Mouse (Mus musculus) midbrain, embryonic 10.5 days (tissue): Measurements from ENCODE around the gene Cd79b. TPM values are rescaled to one million over a fixed set of nuclear protein-coding genes. Genes with fewer than 3 reads are reported as not detected.
A peak's percentile ranks its signal among the peaks of the same experiment; 100 is the strongest.

Source experiments
- DNase-seq: peaks from one replicate; pipeline ENCODE4 v3.0.0-alpha.2; 2017; ENCODE audit warnings: low spot score
- H3K27ac ChIP-seq: fragments of 300-500 bp; sonication (generic); replicated peaks from 2 replicates; pipeline ENCODE4 v1.5.1; 2016; ENCODE audit warnings: mild to moderate bottlenecking
- H3K27me3 ChIP-seq: fragments of 300-500 bp; sonication (generic); 2 replicates; pipeline ENCODE4 v1.6.1; 2016; ENCODE audit warnings: low read depth, mild to moderate bottlenecking; ENCODE audit not compliant: poor library complexity, severe bottlenecking
- H3K36me3 ChIP-seq: fragments of 300-500 bp; sonication (generic); 2 replicates; pipeline ENCODE4 v1.6.1; 2016; ENCODE audit warnings: mild to moderate bottlenecking, moderate library complexity
- H3K4me1 ChIP-seq: fragments of 300-500 bp; sonication (generic); 2 replicates; pipeline ENCODE4 v1.6.1; 2016
- H3K4me3 ChIP-seq: fragments of 300-500 bp; sonication (generic); 2 replicates; pipeline ENCODE4 v1.5.1; 2016; ENCODE audit warnings: mild to moderate bottlenecking, moderate library complexity
- H3K9me3 ChIP-seq: fragments of 300-500 bp; sonication (generic); replicated peaks from 2 replicates; pipeline ENCODE4 v1.6.1; 2016; ENCODE audit warnings: mild to moderate bottlenecking
- WGBS: fragments of 180-500 bp; shearing (Covaris S2); methylation state at CpG from one replicate; pipeline ENCODE4 v1.1.7; 2016; 5-methylcytosine and 5-hydroxymethylcytosine counted together
- polyA plus RNA-seq: library from polyadenylated mRNA; unstranded; fragments of >200 nt; fragmentation: Nextera tagmentation; extraction: Ambion mirVana; gene quantifications from 2 replicates; pipeline ENCODE4 v1.2.1, GENCODE M21; 2016

The Cd79b gene
- polyA plus RNA-seq, 1 experiment from 2014 or later, result 0.99 TPM

DNA sequence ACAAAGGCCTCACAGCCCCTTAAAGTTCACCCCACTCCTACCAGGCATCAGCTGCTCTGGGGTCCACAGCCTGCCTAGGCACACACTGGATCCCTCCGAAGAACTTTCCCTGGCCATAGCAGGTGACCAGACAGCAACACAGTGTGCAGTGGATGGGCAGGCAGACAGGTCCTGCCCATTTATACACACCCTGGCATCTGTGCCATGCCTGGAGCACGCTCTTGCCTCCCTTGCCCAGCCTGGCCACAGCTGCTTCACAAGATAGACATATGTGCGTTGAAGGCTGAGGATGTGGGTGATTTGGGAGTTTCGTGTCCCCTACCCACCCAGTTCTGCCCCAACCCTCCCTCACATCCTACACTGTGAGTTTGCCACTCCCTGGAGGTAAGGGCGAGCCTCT is 23.5 kb upstream of the Cd79b start:
- H3K4me1 ChIP-seq, result peaks cover 34% of the 10 kb centered on the region
- H3K36me3 ChIP-seq, result no peaks in the 10 kb centered on the region
- DNase-seq, result no peak
- no peaks in the 10 kb centered on the region for H3K27me3 ChIP-seq
- no peak overlapping the region for H3K4me3 ChIP-seq
- 78% methylated on average over 5 of the region's 5 CpGs for WGBS
- no peaks in the 10 kb centered on the region for H3K9me3 ChIP-seq
- H3K27ac ChIP-seq, result peak overlapping the region; percentile 56; the same call in 1 of the 2 replicates

DNA sequence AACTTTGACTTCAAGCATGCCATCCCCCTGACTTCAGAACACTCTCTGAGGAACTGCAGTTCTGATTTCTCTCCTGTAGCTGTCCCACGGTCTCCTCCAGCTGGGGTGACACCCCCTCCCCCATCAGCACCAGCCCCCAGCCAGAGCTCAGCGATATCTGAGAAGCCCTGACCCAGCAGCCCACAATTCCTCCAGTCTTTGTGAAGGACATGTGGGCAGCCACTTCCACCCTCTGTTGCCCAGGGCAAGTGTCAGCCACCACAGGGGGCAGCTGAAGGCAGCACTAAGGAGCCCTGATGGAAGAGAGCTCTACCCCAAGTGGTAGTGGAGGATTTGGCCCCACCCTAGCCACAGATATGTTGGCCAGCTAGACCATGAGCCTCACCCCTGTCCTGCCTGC is 19.5 kb upstream of the Cd79b start:
- DNase-seq, result no peak
- WGBS, result 23% methylated on average over 2 of the region's 2 CpGs
- no peak overlapping the region for H3K4me3 ChIP-seq
- no peak overlapping the region for H3K27ac ChIP-seq
- H3K4me1 ChIP-seq, result peaks cover 23% of the 10 kb centered on the region
- no peaks in the 10 kb centered on the region for H3K36me3 ChIP-seq
- H3K9me3 ChIP-seq, result no peaks in the 10 kb centered on the region
- H3K27me3 ChIP-seq, result no peaks in the 10 kb centered on the region

GRCm38 (mm10) chr11:106332458-106332857 is 17.9 kb upstream of the Cd79b start:
- Histone ChIP-seq H3K27me3 (no peaks in the 10 kb centered on the region), H3K27ac (no peak overlapping the region; the same call in 1 of the 2 replicates), H3K4me1 (peaks cover 16% of the 10 kb centered on the region), H3K9me3 (no peaks in the 10 kb centered on the region), H3K36me3 (no peaks in the 10 kb centered on the region), H3K4me3 (no peak overlapping the region)
- DNase-seq, result no peak
- WGBS, result 66% methylated on average over 4 of the region's 4 CpGs

- DNase-seq, result no peak
Measured at GRCm38 (mm10) chr11:106329682-106330081, 15.1 kb upstream of the Cd79b start.

DNA sequence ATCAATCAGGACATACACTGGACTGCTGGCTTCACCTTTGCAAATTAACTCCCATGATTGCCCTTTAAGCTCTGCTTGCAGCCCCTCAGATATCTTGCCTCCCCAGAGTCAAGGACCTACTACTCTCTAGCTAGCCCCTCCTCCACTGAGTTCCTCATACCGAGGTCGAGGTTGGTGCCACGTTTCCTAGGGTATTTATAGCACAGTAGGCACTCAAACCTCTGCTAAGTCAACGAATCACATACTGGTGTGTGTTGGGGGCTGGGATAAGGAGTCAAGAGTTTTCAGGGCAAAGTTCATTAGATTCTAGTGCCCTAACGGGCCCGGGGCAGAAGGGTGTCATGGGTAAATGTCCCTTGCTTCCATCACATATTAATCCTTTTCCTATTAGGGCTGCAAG is 14.6 kb upstream of the Cd79b start:
- DNase-seq, result no peak
- peaks cover 38% of the 10 kb centered on the region for H3K4me1 ChIP-seq
- H3K36me3 ChIP-seq, result no peaks in the 10 kb centered on the region
- H3K4me3 ChIP-seq, result no peak overlapping the region
- no peaks in the 10 kb centered on the region for H3K9me3 ChIP-seq
- WGBS, result 82% methylated on average over 6 of the region's 6 CpGs
- no peaks in the 10 kb centered on the region for H3K27me3 ChIP-seq
- no peak overlapping the region for H3K27ac ChIP-seq

More at GRCm38 (mm10) chr11:106329682-106330081, 15.1 kb upstream of the Cd79b start:
- Histone ChIP-seq H3K4me3 (no peak overlapping the region), H3K4me1 (peaks cover 35% of the 10 kb centered on the region), H3K27me3 (no peaks in the 10 kb centered on the region), H3K27ac (no peak overlapping the region), H3K9me3 (no peaks in the 10 kb centered on the region), H3K36me3 (no peaks in the 10 kb centered on the region)
- WGBS, result 75% methylated on average over 7 of the region's 7 CpGs

- H3K4me1 ChIP-seq, result peaks cover 36% of the 10 kb centered on the region
- 69% methylated on average over 5 of the region's 5 CpGs for WGBS
- no peaks in the 10 kb centered on the region for H3K36me3 ChIP-seq
- DNase-seq, result no peak
- no peak overlapping the region; the same call in 1 of the 2 replicates for H3K27ac ChIP-seq
- no peaks in the 10 kb centered on the region for H3K9me3 ChIP-seq
- H3K4me3 ChIP-seq, result no peak overlapping the region
- no peaks in the 10 kb centered on the region for H3K27me3 ChIP-seq
Measured at GRCm38 (mm10) chr11:106328521-106328920, 14.0 kb upstream of the Cd79b start.

GRCm38 (mm10) chr11:106326475-106326874 is 11.9 kb upstream of the Cd79b start:
- Histone ChIP-seq H3K36me3 (no peaks in the 10 kb centered on the region), H3K27ac (no peak overlapping the region), H3K4me1 (peaks cover 32% of the 10 kb centered on the region), H3K27me3 (no peaks in the 10 kb centered on the region), H3K9me3 (no peaks in the 10 kb centered on the region), H3K4me3 (no peak overlapping the region)
- 88% methylated on average over 8 of the region's 8 CpGs for WGBS
- no peak for DNase-seq

DNA sequence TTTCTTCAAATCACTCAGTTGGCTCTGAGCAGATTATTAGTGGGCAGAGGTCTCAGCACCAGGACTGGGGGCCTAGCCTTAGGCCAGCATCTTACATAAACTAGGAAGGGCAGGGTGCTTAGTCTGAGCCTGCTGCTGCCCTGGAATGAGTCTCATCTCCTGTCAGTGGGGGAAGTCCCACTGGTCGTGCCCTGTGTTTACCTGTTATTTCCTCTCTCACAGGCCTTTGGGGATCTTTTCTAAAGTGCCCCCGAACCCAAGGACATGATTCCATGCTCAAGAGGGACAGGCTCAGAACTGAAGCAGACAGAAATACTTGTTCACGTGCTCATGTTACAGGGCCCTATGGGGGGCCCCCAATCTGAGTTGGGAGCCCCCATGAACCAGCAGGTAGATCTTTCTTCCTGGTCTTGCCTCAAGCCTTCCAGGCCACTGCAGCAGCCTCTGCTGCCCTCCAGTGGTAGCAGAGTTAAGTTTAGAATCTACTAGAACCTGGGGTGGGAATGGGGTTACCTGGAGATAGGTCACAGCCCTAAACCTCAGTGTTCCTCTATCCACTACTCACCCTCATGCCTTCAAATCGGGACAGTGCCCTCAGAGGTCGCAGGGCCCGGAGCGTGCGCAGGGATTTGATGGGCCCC is 11.1 kb upstream of the Cd79b start:
- DNase-seq, result peak; percentile 36
- peaks cover 32% of the 10 kb centered on the region for H3K4me1 ChIP-seq
- H3K27me3 ChIP-seq, result no peaks in the 10 kb centered on the region
- H3K36me3 ChIP-seq, result no peaks in the 10 kb centered on the region
- no peak overlapping the region for H3K4me3 ChIP-seq
- peak overlapping the region; percentile 33; the same call in 1 of the 2 replicates for H3K27ac ChIP-seq
- WGBS, result 68% methylated on average over 8 of the region's 8 CpGs
- H3K9me3 ChIP-seq, result no peaks in the 10 kb centered on the region

- Histone ChIP-seq H3K27ac (peak overlapping the region; percentile 46), H3K9me3 (no peaks in the 10 kb centered on the region), H3K4me1 (peaks cover 32% of the 10 kb centered on the region), H3K4me3 (no peak overlapping the region), H3K36me3 (no peaks in the 10 kb centered on the region), H3K27me3 (no peaks in the 10 kb centered on the region)
- no peak for DNase-seq
- 59% methylated on average over 5 of the region's 5 CpGs for WGBS
Measured at GRCm38 (mm10) chr11:106324858-106325257, 10.3 kb upstream of the Cd79b start.

DNA sequence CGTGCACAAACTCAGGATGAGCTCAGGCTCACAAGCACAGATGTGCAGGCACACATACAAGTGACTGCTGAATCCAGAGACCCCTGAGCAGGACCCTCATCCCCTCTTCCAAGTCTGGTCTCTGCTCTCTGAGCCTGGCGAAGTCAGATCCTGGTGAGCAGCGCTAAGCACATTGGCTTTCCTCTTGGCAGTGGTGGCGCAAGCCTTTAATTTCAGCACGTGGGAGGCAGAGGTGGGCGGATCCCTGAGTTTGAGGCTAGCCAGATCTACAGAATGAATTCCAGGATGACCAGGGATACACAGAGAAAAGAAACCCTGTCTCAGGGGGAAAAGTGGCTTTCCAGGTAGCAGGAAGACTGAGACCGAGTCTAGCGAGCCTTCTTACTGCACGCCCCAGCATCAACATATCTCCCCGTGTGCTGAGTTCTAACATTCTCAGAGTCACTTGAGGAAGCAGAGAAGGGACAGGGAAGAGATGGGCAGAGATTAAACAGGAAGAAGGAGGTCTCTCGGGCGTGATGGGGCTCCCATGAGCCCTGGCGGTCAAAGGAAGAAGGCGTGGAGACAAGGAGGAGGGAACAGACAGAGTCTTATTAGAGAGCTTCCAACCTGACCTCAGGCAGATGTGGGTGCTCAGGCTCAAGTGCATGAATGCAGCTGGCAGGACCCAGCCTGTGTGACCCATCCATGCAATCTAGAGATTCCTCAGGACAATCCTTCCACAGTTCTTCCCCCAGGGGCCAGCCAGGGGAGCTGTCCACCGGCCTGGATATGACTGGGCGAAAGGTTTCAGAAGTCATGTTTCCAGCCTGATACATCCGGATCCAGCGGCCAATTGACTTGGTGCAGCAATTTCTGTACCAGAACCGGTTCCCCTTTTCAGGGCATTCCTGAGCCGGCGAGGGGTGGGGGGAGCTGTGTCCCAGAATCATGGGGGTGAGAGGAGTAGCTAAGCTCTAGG is 4.1 kb upstream of the Cd79b start:
- Histone ChIP-seq H3K36me3 (no peaks in the 10 kb centered on the region), H3K27me3 (no peaks in the 10 kb centered on the region), H3K9me3 (no peaks in the 10 kb centered on the region), H3K4me3 (no peak overlapping the region), H3K4me1 (peaks cover 9% of the 10 kb centered on the region; the same call in 1 of the 2 replicates), H3K27ac (no peak overlapping the region)
- DNase-seq, result no peak
- 78% methylated on average over 21 of the region's 21 CpGs for WGBS

DNA sequence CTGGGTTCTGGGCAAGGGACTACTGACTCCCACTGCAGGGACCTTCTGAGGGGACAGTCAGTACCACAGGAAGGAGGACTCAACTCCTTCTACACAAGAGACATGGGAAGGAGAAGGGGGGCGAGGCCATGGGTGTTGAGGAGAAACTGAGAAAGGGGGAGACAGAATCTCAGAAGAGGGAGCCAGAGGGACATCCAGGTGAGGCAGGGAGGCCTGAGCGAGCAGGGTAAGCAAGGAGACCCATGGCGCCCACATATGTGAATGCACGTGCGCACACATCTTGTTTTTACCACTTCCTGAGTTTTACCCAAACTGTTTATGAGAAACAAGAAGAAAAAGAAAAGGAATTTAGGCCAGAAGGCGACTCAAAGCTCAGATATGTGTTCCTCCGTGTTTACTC is 3.2 kb upstream of the Cd79b start:
- no peak for DNase-seq
- Histone ChIP-seq H3K4me3 (no peak overlapping the region), H3K36me3 (no peaks in the 10 kb centered on the region), H3K4me1 (peaks cover 9% of the 10 kb centered on the region; the same call in 1 of the 2 replicates), H3K27ac (no peak overlapping the region), H3K9me3 (no peaks in the 10 kb centered on the region), H3K27me3 (no peaks in the 10 kb centered on the region)
- WGBS, result 84% methylated on average over 7 of the region's 7 CpGs

GRCm38 (mm10) chr11:106316416-106316815 is 1.9 kb upstream of the Cd79b start:
- H3K27me3 ChIP-seq, result no peaks in the 10 kb centered on the region
- no peak overlapping the region for H3K27ac ChIP-seq
- H3K36me3 ChIP-seq, result no peaks in the 10 kb centered on the region
- WGBS, result 56% methylated on average over 1 of the region's 1 CpGs
- peaks cover 9% of the 10 kb centered on the region; the same call in 1 of the 2 replicates for H3K4me1 ChIP-seq
- no peak for DNase-seq
- no peak overlapping the region for H3K4me3 ChIP-seq
- no peaks in the 10 kb centered on the region for H3K9me3 ChIP-seq

GRCm38 (mm10) chr11:106313533-106313932 is 1.0 kb downstream of the Cd79b start:
- peaks cover 8% of the 10 kb centered on the region; the same call in 1 of the 2 replicates for H3K4me1 ChIP-seq
- WGBS, result 80% methylated on average over 5 of the region's 5 CpGs
- DNase-seq, result no peak
- H3K4me3 ChIP-seq, result no peak overlapping the region
- H3K27ac ChIP-seq, result 0 out of 2 replicates have a peak overlapping the region, but pooled peaks have one; percentile 13
- H3K36me3 ChIP-seq, result no peaks in the 10 kb centered on the region
- no peaks in the 10 kb centered on the region for H3K9me3 ChIP-seq
- no peaks in the 10 kb centered on the region for H3K27me3 ChIP-seq
